Mouse (Mus musculus): ENCODE data around the gene Fam47e. TPM values are rescaled to one million over a fixed set of nuclear protein-coding genes. Genes with fewer than 3 reads are reported as not detected.

The Fam47e gene
- total and polyA plus RNA-seq, 3 experiments = not detected

DNA sequence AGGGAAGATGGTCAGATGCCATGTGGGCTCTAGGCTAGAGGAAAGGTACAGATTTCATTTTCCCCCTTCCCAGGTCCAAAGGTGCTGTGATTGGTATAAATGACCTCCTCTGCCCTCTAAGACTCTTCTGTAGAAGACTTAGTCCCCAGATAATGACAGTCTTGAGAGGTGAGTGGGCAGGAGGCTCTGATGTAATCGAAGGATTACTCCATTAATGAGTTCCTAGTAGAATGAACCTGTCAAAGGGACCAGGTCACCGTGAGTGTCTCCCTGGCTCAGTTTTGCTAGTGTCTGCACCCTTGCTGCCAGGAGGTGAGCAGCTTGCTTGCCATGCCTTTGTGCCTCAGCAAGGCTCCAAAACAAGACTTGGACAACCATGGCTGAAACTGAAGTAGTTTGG is 2.3 kb upstream of the Fam47e start:
- no peaks in the 10 kb centered on the region for H3K27me3 ChIP-seq (replicated peaks)
- in situ Hi-C loops (cut with MboI; ENCODE audit: low pct_ligation_motif_present, low pct_unique_long_range_greater_than_20kb, low sequenced_read_pairs) (no loop called here), dilution Hi-C loops (cut with MboI; ENCODE audit: extremely low pct_ligation_motif_present, extremely low pct_unique_long_range_greater_than_20kb, low sequenced_read_pairs) (no loop called here)
- H3K27ac ChIP-seq (ENCODE audit: insufficient read depth, low read depth) = no peak overlapping the region
- H3K79me2 ChIP-seq (replicated peaks; ENCODE audit: control insufficient read depth, extremely low read depth, insufficient read depth, poor library complexity, severe bottlenecking) = no peaks in the 10 kb centered on the region
- H3K4me2 ChIP-seq (ENCODE audit: insufficient read depth, low read depth, poor library complexity, severe bottlenecking) = no peak overlapping the region
- TF ChIP-seq TCF12 (IDR thresholded peaks at IDR 0.05; ENCODE audit: low read depth, low read length) (no peak), POLR2A (IDR thresholded peaks at IDR 0.05; ENCODE audit: low read depth, low read length) (no peak), MAX (IDR thresholded peaks at IDR 0.05; ENCODE audit: low read length) (no peak), E2F4 (IDR thresholded peaks at IDR 0.05; ENCODE audit: insufficient replicate concordance, low read depth, low read length) (no peak), HCFC1 (IDR thresholded peaks at IDR 0.05; ENCODE audit: low read depth, low read length) (no peak), CHD2 (IDR thresholded peaks at IDR 0.05; ENCODE audit: low read length) (no peak), MAZ (IDR thresholded peaks at IDR 0.05; ENCODE audit: low read depth, low read length) (no peak), USF2 (conservative IDR thresholded peaks at IDR 0.05; ENCODE audit: low read depth, low read length) (no peak), ELF1 (IDR thresholded peaks at IDR 0.05; ENCODE audit: low read depth, low read length) (no peak), ZC3H11A (IDR thresholded peaks at IDR 0.05; ENCODE audit: low read depth, low read length) (no peak), BHLHE40 (IDR thresholded peaks at IDR 0.05; ENCODE audit: low read depth, low read length) (no peak), POLR2AphosphoS2 (IDR thresholded peaks at IDR 0.05; ENCODE audit: low read depth, low read length) (no peak), MAFK (IDR thresholded peaks at IDR 0.05; ENCODE audit: insufficient replicate concordance, low read length) (no peak), MYC (IDR thresholded peaks at IDR 0.05; ENCODE audit: low read depth, low read length) (no peak), MXI1 (IDR thresholded peaks at IDR 0.05; ENCODE audit: low read depth, low read length) (no peak), CTCF (conservative IDR thresholded peaks at IDR 0.05 in 1 of 2, IDR thresholded peaks at IDR 0.05 in 1 of 2; ENCODE audit: low read depth in 2 of 2, low read length in 2 of 2) (no peak), PAX5 (IDR thresholded peaks at IDR 0.05; ENCODE audit: low read length) (no peak), NELFE (IDR thresholded peaks at IDR 0.05; ENCODE audit: low read depth, low read length) (no peak), SMC3 (IDR thresholded peaks at IDR 0.05; ENCODE audit: low read depth, low read length) (no peak)
- H3K4me3 ChIP-seq (replicated peaks in 1 of 3; ENCODE audit: low read depth in 2 of 3, low read length in 2 of 3, poor library complexity in 1 of 3) = no peak overlapping the region
- H3K9me3 ChIP-seq (replicated peaks; ENCODE audit: low read length) = no peaks in the 10 kb centered on the region
- H3K36me3 ChIP-seq (replicated peaks in 1 of 2; ENCODE audit: control insufficient read depth in 1 of 2, insufficient read depth in 1 of 2, low read length in 1 of 2) = no peaks in the 10 kb centered on the region
- H3K4me1 ChIP-seq (ENCODE audit: control insufficient read depth in 1 of 2, insufficient read depth in 2 of 2) = peaks cover 0 to 5% of the 10 kb centered on the region in 2 experiments; a peak in 2 of 4 replicates
- no peak overlapping the region for H3K9ac ChIP-seq (ENCODE audit: insufficient read depth, low read depth)
- DNase-seq (ENCODE audit: extremely low read depth) = no peak

DNA sequence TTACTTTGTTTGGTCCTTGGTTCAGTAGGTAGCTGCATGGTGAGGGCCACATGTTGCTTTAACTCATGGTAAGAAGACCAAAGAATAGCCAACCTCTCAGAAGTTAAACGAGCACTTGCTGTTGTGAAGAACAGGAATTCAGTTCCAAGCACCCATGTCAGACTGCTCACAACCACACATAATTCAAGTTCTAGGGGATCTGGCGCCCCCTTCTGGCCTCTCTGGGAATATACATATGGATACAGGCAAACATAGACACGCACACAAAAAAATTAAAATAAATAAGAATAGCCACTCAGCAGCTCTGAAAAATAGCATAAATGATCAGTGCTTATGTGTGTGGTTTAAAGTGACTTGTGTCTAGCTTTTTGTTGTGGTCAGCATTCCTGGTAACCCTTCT is 930 bp upstream of the Fam47e start:
- Histone ChIP-seq H3K9me3 (replicated peaks; ENCODE audit: low read length) (no peaks in the 10 kb centered on the region), H3K9ac (ENCODE audit: insufficient read depth, low read depth) (no peak overlapping the region), H3K79me2 (replicated peaks; ENCODE audit: control insufficient read depth, extremely low read depth, insufficient read depth, poor library complexity, severe bottlenecking) (no peaks in the 10 kb centered on the region), H3K4me1 (ENCODE audit: control insufficient read depth in 1 of 2, insufficient read depth in 2 of 2) (peaks cover 0 to 11% of the 10 kb centered on the region in 2 experiments; a peak in 2 of 4 replicates), H3K4me3 (replicated peaks in 1 of 3; ENCODE audit: low read depth in 2 of 3, low read length in 2 of 3, poor library complexity in 1 of 3) (no peak overlapping the region), H3K27ac (ENCODE audit: insufficient read depth, low read depth) (no peak overlapping the region), H3K27me3 (replicated peaks) (no peaks in the 10 kb centered on the region), H3K36me3 (replicated peaks in 1 of 2; ENCODE audit: control insufficient read depth in 1 of 2, insufficient read depth in 1 of 2, low read length in 1 of 2) (no peaks in the 10 kb centered on the region), H3K4me2 (ENCODE audit: insufficient read depth, low read depth, poor library complexity, severe bottlenecking) (no peak overlapping the region)
- DNase-seq (ENCODE audit: extremely low read depth) = peak; percentile 18
- TF ChIP-seq MYC (IDR thresholded peaks at IDR 0.05; ENCODE audit: low read depth, low read length) (no peak), CTCF (conservative IDR thresholded peaks at IDR 0.05 in 1 of 2, IDR thresholded peaks at IDR 0.05 in 1 of 2; ENCODE audit: low read depth in 2 of 2, low read length in 2 of 2) (peak; percentile 26 to 42; a peak in 2 of 4 replicates), RAD21 (IDR thresholded peaks at IDR 0.05; ENCODE audit: low read depth, low read length) (peak; percentile 23)
- dilution Hi-C loops (cut with MboI; ENCODE audit: extremely low pct_ligation_motif_present, extremely low pct_unique_long_range_greater_than_20kb, low sequenced_read_pairs) (no loop called here), in situ Hi-C loops (cut with MboI; ENCODE audit: low pct_ligation_motif_present, low pct_unique_long_range_greater_than_20kb, low sequenced_read_pairs) (no loop called here)
